Mouse (Mus musculus) heart, adult 2 months (tissue): ENCODE measurements at regions not wholly inside any gene's neighbourhood (a gene's known extent, or its start where the extent isn't known, plus 50 kb on each side); places are given as distances from the start of the nearest gene placed in this dataset.

ENCODE experiments used
- CTCF ChIP-seq: fragments of 200-600 bp; IDR thresholded peaks from 2 replicates; pipeline ENCODE4 v1.8.1; 2022; ENCODE audit warnings: antibody characterized with exemption, mild to moderate bottlenecking, moderate library complexity
- EP300 ChIP-seq: fragments of 200-500 bp; IDR thresholded peaks from 2 replicates; pipeline ENCODE4 v1.6.1; 2011; ENCODE audit warnings: low read depth, low read length, control low read depth; ENCODE audit not compliant: insufficient read depth
- POLR2A ChIP-seq: fragments of 200-500 bp; IDR thresholded peaks from 2 replicates; pipeline ENCODE4 v1.6.1; 2011; ENCODE audit warnings: mild to moderate bottlenecking, low read depth, low read length, control low read depth; ENCODE audit not compliant: insufficient read depth

DNA sequence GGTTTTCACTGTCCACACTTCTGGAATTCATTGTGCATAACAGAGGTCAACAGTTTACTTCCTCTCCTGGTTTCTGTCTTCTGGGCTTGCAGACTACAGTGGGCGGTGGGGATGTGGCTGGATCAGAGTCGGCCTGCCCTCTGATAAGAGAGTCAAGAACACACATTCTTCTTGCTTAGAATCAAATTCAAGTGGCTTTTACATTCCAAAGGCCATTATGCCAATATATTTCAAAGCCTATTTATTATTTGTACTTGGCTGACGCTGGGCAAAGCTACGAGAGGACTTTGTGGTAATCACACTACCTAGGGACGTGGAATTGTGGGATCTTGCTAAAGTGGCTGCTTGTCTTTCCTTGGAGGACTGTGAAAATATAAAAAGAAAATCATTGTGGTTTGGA lies 114.3 kb upstream of the Sel1l start:
- TF ChIP-seq EP300 (no peak), POLR2A (no peak), CTCF (no peak)
